Mouse (Mus musculus): Measurements from ENCODE around the gene Tmem150a. TPM values are rescaled to one million over a fixed set of nuclear protein-coding genes. Genes with fewer than 3 reads are reported as not detected.

Gene Tmem150a
- polyA plus RNA-seq, 1 experiment from 2014 or later, result 21.2 TPM

Other genes starting within 250 kb of the Tmem150a start
- 3.1 and 5.1 TPM in 2 replicates for gene Atoh8, start 119.9 kb upstream of the Tmem150a start, polyA plus RNA-seq (2015; fragmentation: Nextera tagmentation; extraction: Ambion mirVana)
- gene Sftpb, start 50.8 kb upstream of the Tmem150a start, polyA plus RNA-seq (2015; fragmentation: Nextera tagmentation; extraction: Ambion mirVana), result 0.13 and 0.40 TPM in 2 replicates
- 36.7 and 39.2 TPM in 2 replicates for gene Usp39, start 10.3 kb upstream of the Tmem150a start, polyA plus RNA-seq (2015; fragmentation: Nextera tagmentation; extraction: Ambion mirVana)
- gene 0610030E20Rik, start 8.1 kb upstream of the Tmem150a start, polyA plus RNA-seq (2015; fragmentation: Nextera tagmentation; extraction: Ambion mirVana), result 15.4 and 19.2 TPM in 2 replicates
- 145 and 147 TPM in 2 replicates for gene Rnf181, start 11.5 kb downstream of the Tmem150a start, polyA plus RNA-seq (2015; fragmentation: Nextera tagmentation; extraction: Ambion mirVana)
- 20.4 and 25.7 TPM in 2 replicates for gene Vamp5, start 25.0 kb downstream of the Tmem150a start, polyA plus RNA-seq (2015; fragmentation: Nextera tagmentation; extraction: Ambion mirVana)
- 19.1 and 52.7 TPM in 2 replicates for gene Vamp8, start 35.3 kb downstream of the Tmem150a start, polyA plus RNA-seq (2015; fragmentation: Nextera tagmentation; extraction: Ambion mirVana)
- 19.0 and 23.2 TPM in 2 replicates for gene Ggcx, start 58.9 kb downstream of the Tmem150a start, polyA plus RNA-seq (2015; fragmentation: Nextera tagmentation; extraction: Ambion mirVana)
- 341 and 365 TPM in 2 replicates for gene Mat2a, start 84.1 kb downstream of the Tmem150a start, polyA plus RNA-seq (2015; fragmentation: Nextera tagmentation; extraction: Ambion mirVana)
- gene Sh2d6, start 166.3 kb downstream of the Tmem150a start, polyA plus RNA-seq (2015; fragmentation: Nextera tagmentation; extraction: Ambion mirVana), result 0.24 and 0.70 TPM in 2 replicates
- gene Capg, start 188.9 kb downstream of the Tmem150a start, polyA plus RNA-seq (2015; fragmentation: Nextera tagmentation; extraction: Ambion mirVana), result 8.4 and 23.4 TPM in 2 replicates
- 14.3 and 16.6 TPM in 2 replicates for gene Elmod3, start 243.0 kb downstream of the Tmem150a start, polyA plus RNA-seq (2015; fragmentation: Nextera tagmentation; extraction: Ambion mirVana)
- gene Retsat, start 243.0 kb downstream of the Tmem150a start, polyA plus RNA-seq (2015; fragmentation: Nextera tagmentation; extraction: Ambion mirVana), result 4.9 and 8.2 TPM in 2 replicates

All from neural tube, embryonic 15.5 days (tissue).